Mouse (Mus musculus) T-helper 1 cell (primary cell): ENCODE data around the gene Odc1.

Experiments used
- in situ Hi-C: fragments of 300-600 bp; cut with MboI, MseI; formaldehyde crosslinking; loops from one replicate; pipeline ENCODE4 v1.15.1; 2025; ENCODE audit warnings: high pct_unique_total_duplicates

The Odc1 gene

DNA sequence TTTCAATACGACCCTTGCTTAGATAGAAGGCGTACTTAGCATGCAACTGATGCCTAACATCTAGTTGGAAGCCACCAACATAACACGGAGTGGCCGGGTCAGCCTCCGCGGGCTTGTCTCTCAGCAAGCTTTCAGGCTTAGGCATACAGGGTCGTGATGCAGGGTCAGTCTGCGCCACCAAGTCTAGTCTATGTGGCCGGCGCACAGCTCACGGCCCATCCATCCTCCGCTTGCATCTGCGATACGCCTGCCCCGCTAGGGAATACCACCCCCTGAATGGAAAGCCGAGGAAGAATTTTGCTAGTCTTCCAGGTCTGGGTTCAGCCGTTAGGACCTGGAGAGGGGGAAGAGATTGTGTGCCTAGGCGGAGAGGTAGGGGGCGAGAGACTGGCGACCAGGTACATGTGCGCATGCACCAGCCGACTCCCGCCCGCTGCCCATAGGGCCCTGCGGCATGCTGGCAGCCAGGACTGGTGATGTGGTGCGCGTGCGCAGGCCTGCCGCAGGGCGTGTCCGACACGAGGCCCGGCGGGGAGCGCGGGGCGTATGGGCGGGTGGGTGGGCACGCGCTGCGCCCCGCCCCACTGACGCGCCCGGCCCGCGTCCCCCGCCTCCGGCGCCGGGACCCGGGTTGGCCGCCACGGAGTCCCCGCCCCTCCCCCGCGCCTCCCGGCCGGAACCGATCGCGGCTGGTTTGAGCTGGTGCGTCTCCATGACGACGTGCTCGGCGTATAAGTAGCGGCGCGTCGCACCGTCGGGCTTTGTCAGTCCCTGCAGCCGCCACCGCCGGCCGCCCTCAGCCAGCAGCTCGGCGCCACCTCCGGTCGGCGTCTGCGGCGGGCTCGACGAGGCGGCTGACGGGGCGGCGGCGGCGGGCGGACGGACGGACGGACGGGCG, at the start of gene Odc1:
Gene Odc1, plus strand, starts transcription at position 586 of the 898 bp plus-strand sequence.
- in situ Hi-C loops, result loop anchor here (5.0 kb wide), 1 partner anchor 172 kb away; no protein-coding TSS in a partner anchor

DNA sequence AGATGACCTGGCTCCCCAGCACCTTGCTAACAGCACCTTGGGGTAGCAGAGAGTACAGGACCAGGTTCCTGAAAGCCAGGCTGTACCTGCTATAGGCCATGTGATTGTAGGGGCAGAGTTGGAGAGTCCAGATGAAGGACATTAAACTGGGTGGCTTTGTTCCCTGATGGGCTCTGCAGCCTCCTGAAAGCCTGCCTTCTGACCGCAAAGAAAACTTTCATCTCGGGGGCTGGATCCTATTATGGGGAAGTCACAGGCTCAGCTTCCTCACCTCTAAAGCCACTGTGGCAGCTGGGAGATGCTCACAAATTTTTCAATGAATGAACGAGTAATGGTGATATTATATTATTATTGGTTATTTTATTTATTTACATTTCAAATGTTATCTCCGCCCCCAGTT, 49.8 kb upstream of the Odc1 start:
- in situ Hi-C loops, result no loop called here

DNA sequence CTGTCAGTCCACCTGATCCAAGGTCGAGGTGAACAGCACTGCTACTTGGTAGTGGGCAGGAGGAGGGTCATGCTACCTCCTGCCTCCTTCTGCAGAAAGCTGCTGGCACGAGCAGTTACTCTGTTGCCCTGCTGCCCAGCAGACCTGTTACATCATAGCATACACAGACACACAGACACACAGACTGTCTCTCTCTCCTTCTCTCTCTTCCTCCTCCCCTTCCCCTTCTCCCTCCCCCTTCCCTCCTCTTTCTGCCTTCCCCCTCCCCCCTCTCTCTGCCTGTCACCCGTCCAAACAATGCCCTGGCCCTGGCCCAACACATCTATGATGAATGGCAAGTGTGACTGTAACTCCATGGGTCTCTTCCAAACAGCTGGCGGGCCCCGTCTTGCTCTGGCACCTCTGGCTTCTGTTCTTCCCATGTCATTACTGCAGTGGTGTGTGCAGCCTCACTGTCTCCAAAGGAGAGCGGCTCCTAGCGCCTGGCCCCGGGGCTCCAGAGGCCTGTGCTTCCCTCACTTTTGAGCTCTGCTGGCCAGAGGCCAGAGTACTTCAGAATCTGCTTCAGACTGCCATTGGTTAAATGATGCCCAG, 48.6 kb upstream of the Odc1 start:
- in situ Hi-C loops, result no loop called here

DNA sequence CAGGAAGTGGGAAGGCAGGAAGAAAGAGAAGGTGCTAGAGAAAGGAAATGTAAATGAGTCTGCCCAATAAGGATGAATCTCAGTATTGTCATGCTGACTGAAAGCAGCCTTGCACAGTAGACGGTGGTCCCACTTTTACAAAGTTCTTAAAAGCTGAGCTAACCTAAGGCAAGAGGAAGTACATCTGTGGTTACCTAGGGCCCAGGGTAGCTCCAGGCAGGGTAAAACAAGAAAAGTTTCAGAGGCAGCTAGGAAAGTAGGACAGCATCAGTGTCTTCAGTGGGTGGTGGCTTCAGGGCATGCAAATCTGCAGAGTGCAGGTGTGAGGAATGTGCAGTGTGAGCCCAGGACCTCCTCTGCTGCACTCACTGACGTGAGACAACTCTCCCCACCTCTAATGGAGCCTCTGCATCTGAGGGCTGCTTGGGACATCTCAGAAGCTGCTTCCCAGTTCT, 38.9 kb upstream of the Odc1 start:
- in situ Hi-C loops, result no loop called here

DNA sequence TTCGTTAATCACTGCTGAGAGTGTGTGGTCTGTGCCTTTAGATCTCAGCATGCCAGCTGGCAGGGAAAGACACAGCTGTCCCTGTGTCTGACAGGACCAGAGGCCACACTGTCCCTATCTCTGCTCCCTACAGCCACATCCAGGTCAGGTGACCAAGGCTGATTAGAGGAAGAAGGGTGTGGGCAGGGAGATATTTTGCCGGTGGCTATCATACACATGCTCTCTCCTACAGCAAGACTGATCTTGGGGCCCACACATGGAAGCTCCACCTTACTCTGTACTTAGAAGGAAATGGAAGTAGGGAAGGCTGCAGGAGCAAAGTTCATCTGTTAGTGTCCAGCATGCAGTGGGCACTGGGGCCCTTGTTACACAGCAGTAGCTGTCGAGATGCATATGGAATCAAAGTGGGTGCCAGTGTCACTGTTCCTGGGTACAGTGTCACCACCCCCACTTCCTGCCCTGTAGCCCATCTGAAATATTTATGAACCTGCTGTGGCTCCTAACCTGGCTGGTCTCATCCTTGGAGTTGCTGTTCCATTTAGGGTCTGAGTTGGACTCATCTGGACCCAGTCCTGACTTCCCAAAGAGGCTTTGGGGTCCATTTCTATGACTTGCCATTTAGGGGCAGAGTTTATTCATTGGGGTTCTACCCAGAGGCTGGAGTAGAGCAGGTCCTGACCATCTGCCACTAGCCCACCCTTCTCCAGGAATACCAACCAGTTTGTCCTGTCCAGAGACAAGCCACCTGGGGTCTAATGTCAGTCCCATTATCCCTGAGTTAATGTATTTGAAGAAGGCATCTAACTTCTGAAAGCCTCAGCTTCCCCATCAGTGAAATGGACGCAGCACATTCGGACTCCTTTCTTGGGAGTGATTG, 38.2 kb upstream of the Odc1 start:
- in situ Hi-C loops, result no loop called here

DNA sequence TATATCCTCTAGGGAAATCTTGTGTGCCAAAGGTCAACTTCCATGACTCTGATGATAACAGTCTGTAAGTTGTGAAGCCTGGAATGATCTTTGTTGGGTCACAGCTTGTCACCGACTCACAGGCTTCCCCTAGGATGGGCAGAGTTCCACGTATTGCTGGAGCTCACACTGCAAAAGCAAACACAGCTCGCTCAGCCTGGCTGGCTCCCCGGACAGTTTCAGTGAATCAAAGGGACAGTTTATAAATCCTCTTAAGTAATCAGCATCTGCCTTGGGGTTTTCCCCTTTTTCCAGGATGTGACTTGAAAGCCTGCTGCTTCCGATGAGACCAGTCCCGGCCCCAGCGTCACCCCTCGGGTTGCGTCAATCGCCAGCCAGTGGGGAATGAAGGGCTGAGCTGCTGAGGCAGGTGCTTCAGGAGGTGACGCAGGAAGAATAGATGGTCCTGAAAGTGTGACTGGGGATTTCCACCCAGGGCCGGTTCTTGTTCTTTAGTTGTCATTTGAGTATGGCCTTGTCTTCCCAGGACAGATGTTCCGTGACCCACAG, 37.5 kb upstream of the Odc1 start:
- in situ Hi-C loops, result no loop called here

DNA sequence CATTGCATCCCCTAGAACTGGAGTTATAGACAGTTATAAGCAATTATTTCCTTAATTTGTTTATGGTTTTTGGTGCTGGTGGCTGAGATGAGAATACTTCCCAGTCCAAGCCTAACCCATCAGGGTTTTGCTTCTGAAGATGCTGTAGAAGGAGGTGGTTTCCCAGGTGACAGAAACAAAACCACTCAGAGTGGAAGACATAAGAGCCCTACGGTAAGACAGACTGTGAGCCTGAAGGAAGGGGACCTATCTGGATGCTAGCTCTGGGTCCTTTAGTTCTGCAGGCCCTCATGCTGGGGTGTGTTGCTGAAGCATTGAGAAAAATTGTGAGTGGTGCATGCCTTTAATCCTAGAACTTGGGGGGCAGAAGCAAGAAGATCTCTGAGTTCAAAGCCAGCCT, 35.3 kb upstream of the Odc1 start:
- in situ Hi-C loops, result no loop called here

DNA sequence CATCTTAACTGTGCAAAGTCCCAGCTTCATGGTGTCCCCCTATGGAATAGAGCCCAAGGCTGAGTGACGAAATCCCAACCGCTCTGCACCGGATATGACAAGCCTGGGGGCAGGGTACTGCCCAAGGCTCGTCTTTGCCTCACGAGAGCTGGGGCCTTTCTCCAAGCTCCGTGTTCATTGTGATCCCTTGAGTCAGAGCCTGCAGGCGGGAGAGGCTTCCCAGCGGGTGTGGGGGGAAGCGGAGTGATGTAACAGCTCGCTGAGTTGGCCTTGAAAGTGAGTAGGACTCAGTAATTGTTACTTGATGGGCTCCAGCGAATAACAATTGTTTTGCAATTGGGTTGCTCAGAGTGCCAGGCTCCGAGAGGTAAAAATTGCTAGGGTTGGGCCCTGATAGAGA, 34.4 kb upstream of the Odc1 start:
- in situ Hi-C loops, result no loop called here

DNA sequence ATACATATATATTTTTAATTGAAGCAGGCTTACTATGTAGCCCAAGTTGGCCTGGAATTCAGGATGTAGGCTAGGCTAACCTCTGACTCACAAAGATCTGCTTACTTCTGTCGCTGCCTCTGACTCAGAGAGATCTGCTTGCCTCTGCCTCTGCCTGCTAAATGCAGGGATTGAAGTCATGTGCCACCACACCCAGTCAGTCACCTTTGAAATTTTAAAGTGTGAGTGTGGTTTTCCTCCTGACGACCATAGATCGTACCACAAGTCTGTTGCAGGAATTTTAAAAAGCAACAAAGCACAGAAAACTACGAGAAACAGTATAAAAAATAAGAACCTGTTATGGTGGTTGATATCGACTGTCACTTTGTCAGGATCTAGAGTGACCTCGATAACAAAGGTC, 33.6 kb upstream of the Odc1 start:
- in situ Hi-C loops, result no loop called here

DNA sequence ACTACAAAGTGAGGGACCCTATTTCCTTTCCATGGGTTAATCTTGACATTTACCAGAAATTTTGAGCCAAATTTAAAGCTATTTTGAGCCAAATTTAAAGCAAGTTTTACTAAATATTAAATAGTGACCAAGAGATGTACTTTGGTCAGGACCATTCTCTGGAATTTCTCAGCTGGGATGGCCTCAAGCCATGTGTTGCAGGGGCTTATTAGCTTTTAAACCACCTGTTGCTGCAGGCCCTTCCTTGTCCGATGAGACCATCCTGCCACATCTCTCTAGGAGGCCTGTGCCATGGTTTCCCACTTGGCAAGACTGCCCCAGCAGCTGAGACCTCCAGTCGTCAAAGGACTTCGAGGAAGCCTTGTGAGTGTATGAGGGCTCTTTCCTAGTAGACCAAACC, 15.4 kb upstream of the Odc1 start:
- in situ Hi-C loops, result no loop called here

DNA sequence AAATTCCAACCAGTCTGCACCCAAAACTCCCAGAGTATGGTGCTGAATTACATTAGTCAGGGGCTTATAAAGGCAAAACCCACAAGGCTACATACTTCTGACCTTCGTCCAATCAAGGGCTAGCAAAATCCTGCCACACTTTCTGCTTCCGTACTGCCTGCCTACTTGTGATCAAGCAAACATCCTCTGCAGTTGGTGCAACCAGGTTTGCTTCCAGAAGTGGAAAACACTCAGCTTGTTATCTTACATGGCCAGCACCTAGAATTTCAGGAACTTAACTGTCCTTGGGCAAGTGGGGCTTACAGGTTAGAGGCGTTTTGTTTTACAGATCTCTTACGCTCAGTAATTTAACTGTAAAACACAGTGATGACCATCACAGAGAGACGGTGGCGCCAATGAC, 14.9 kb upstream of the Odc1 start:
- in situ Hi-C loops, result no loop called here

DNA sequence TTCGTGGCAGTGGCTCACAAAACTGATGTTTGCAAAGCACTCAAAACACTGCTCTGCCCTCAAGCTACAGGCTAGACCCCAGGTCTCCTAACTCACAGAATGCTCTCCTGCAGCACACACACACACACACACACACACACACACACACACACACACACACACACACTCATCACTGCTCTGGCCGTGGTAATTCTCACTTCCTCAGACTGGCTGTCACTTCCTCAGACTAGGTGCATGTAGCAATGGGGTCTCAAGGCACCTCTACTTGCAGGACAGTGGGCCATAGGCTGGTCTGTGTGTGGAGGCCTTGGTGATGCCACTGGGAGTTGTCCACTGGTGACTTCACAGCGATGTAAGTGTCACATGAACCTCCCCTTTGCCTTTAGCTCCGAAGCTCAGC, 13.8 kb upstream of the Odc1 start:
- in situ Hi-C loops, result no loop called here

DNA sequence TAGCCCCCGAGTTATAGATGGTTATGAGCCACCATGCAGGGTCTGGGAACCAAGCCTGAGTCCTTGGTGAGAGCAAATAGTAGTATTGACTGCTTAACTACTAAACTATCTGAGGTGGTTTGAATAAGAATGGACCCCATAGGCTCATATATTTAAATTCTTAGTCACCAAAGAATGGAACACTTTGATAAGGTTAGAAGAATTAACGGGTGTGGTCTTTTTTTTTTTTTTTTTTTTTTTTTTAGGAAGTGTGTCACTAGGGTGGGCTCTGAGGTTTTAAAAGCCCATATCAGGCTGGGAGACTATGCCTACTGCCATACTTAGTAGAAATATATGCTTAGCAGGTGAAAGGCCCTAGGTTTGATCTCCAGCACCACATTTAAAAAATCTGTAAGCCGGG, 8.4 kb upstream of the Odc1 start:
- in situ Hi-C loops, result loop anchor here (5.0 kb wide), 1 partner anchor 94 kb away; no protein-coding TSS in a partner anchor

DNA sequence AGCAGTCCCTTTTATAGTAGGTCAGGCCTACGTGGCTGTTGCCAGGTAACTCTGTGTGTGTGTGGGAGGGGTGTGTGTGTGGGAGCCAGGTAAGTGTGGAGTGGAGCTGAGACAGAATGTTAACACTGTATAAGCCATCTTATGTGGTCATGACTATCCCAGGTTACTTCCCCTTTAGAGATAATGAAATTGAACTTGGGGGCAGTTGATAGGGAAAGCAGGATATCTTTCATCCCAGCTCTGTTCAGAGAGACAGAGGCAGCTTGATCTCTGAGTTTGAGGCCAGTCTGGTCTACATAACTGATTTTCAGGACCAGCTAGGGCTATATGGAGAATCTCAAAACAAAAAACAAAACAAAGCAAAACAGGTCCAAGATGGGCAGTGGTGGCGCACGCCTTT, 7.4 kb upstream of the Odc1 start:
- in situ Hi-C loops, result loop anchor here (5.0 kb wide), 1 partner anchor 95 kb away; no protein-coding TSS in a partner anchor

DNA sequence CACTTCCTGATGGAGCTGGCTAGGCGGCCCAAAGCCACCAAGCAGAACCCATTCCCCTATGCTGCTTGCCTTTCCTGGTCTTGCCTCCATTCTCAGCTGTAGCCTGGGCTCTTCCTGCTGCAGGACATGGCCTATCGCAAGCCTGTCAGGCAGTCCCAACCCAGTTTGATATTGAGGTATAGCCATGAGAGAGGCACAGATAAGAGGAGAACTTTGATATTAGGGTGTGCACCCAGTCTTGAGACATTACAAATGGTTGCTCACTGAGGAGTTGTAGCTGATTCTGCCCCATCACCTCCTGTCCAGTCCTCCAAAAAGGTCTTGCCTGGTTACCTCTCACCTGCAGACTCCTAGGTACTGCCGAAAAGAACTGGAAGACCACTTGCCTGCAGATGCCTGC, 6.5 kb upstream of the Odc1 start:
- in situ Hi-C loops, result loop anchor here (5.0 kb wide), 1 partner anchor 96 kb away; no protein-coding TSS in a partner anchor

DNA sequence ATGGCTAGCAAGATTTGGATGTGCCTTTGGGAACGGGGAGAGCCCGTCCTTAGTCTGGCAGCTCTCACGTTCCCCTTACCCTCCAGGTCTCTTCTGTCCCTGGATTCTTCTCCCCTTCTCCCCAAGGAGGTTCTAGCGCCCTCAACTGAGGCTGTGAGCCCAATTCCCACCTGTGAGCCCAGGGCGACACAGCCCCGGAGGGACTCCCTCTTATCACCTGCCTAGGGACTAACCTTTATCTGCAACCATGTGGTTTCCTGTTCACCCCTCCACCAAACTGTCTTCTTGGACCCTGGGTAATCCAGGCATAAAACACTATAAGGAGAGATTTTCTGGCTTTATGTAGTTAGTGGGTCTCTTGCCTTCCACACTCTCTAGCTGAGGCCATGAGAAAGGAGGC, 5.6 kb upstream of the Odc1 start:
- in situ Hi-C loops, result loop anchor here (5.0 kb wide), 1 partner anchor 97 kb away; no protein-coding TSS in a partner anchor

DNA sequence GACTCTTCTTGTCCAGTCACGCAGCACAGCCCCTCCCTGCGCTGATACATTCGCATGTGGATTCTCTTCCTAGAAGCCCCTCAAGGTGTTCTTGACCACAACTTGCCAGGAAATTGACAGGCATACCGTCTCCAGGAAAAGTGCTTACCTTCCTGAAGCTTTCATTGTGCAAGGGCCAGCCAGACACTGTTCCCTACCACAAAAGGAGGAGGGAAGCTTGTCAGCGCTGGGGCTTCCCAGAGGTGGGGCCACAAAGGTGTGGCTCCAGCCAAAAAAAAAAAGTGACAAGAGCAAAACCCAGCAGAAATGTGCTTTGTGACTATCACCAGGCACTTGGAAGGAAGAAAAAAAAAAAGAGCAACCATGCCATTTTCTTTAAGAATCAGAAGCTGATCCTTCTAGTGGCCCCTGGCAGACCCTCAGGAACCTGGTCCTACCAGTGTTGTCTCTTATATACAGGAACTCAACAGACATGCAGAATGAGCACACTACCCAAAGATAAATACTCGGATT, 4.5 kb upstream of the Odc1 start:
- in situ Hi-C loops, result no loop called here

DNA sequence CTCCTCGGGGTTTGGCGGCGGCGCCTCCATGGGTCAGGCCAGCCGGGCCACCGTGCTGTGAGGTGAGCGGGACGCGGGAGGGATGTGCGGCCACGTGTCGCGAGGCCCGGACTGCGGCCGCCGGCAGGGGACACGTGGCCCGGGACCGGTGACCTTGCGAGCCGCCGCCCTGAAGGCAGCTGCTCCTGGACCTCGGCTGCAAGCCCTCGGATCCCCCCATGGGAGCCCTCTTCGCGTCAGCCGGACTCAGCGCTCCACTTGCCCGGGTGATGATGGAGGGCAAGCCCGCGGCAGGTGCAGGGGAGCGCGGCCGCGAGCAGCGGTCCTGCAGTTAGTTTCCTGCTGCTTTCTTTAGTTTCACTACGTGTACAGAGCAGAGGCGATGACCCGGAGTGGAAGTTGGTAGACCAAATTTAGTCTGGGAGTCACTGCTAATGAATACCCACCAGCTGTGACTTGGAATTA, 545 bp downstream of the Odc1 start:
- in situ Hi-C loops, result loop anchor here (5.0 kb wide), 1 partner anchor 173 kb away; no protein-coding TSS in a partner anchor

DNA sequence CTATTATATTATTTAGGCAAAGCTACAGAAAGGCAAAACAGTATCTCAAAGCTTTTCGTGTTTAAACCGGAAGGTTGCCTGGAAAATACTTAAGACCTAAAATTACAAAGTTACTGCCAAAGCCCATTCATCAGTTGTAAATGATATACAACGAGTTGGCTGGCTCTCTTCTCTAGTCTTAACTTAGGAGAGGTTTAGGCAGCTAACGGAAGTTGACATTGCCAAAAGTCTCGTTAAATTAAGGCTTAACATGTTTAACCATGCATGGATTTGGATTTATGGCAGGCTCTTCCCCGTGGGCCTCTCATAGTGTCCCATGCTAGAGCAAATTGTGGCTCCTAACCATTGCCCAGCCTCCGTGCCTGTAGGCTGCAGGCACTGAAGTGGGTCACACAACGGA, 1.3 kb downstream of the Odc1 start:
- in situ Hi-C loops, result loop anchor here (5.0 kb wide), 1 partner anchor 174 kb away; no protein-coding TSS in a partner anchor

DNA sequence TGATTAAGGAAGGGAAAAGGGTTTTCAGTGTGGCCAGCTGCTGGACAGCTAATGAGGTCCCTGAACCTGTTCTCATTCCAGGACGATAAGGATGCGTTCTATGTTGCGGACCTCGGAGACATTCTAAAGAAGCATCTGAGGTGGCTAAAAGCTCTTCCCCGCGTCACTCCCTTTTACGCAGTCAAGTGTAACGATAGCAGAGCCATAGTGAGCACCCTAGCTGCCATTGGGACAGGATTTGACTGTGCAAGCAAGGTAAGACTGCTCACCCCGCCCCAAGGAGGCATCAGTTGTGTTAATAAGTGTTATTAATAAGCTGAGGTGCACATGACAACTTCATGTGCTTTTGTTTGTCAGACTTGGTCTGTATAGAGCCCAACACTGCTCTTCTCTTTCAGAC, 3.0 kb downstream of the Odc1 start:
- in situ Hi-C loops, result loop anchor here (5.0 kb wide), 1 partner anchor 175 kb away; no protein-coding TSS in a partner anchor

DNA sequence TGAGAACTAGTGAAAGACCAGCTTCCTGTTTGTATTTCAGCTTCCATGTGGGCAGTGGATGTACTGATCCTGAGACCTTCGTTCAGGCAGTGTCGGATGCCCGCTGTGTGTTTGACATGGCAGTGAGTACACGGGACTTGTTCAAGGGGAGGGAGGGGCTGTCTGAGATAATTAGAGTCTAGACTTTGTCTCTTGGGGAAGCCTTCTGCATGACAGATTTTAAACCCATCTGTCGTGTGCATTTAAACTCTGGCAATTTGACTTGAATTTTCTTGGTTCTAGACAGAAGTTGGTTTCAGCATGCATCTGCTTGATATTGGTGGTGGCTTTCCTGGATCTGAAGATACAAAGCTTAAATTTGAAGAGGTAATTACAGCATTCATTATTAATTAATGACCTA, 3.9 kb downstream of the Odc1 start:
- in situ Hi-C loops, result loop anchor here (5.0 kb wide), 1 partner anchor 176 kb away; no protein-coding TSS in a partner anchor
